Mouse (Mus musculus) cerebellum, postnatal 4 days (tissue): ENCODE measurements at regions not wholly inside any gene's neighbourhood (a gene's known extent, or its start where the extent isn't known, plus 50 kb on each side); places are given as distances from the start of the nearest gene placed in this dataset.

Experiments used
- DNase-seq, 2 experiments: peaks; one replicate each; pipeline ENCODE4 v3.0.0; 2022; ENCODE audit warnings: low spot score in 2 of 2, mixed read lengths in 1 of 2

DNA sequence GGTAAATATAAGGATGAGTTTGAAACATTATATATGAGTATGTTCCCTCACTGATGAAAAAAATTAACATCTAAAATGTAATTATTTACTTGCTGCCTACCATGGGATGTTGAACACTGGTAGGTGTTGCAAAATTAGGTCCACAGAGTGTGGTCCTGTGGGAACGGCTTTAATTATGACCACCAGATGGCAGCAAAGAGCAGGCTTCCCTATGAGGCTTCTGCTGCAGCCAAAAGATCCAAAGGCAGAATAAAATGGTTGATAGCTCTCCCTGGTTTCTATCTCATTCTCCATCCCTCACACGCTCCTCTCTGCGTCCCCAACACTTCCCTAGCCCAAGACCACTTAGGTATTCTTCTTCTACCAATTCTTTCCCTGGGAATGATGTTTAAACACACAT, 54.6 kb upstream of the Cit start:
- peak; percentile 63 to 64 for DNase-seq
